Mouse (Mus musculus) limb, embryonic 11.5 days (tissue): ENCODE results near the gene Ushbp1. TPM values are rescaled to one million over a fixed set of nuclear protein-coding genes. Genes with fewer than 3 reads are reported as not detected.
"Not testable (repeated sequence)": the region's sequence is repeated elsewhere in the genome, so short reads cannot be mapped to it uniquely, and the experiment has no call there.

ENCODE experiments used
- ATAC-seq: fragments of 200-750 bp; cut with Nextera tagmentation; 2 replicates; pipeline ENCODE4 v1.8.0; 2017; ENCODE audit warnings: low read depth; ENCODE audit not compliant: insufficient number of reproducible peaks, low FRiP score, low TSS enrichment
- DNase-seq: peaks from one replicate; pipeline ENCODE4 v3.0.0-alpha.2; 2015; ENCODE audit warnings: low spot score
- H3K27ac ChIP-seq: fragments of 300-500 bp; sonication (generic); replicated peaks from 2 replicates; pipeline ENCODE4 v1.5.1; 2014; ENCODE audit warnings: low read depth, mild to moderate bottlenecking, low read length
- H3K27me3 ChIP-seq: fragments of 300-500 bp; sonication (generic); 2 replicates; pipeline ENCODE4 v1.6.1; 2014; ENCODE audit warnings: mild to moderate bottlenecking, low read length, mixed read lengths; ENCODE audit not compliant: control insufficient read depth, insufficient read depth
- H3K36me3 ChIP-seq: fragments of 300-500 bp; sonication (generic); 2 replicates; pipeline ENCODE4 v1.6.1; 2014; ENCODE audit warnings: mild to moderate bottlenecking, low read length, moderate library complexity, mixed read lengths; ENCODE audit not compliant: control insufficient read depth, insufficient read depth
- H3K4me1 ChIP-seq: fragments of 300-500 bp; sonication (generic); 2 replicates; pipeline ENCODE4 v1.6.1; 2014; ENCODE audit warnings: low read length, mixed read lengths; ENCODE audit not compliant: control insufficient read depth, insufficient read depth
- H3K4me2 ChIP-seq: fragments of 300-500 bp; sonication (generic); 2 replicates; pipeline ENCODE4 v1.6.1; 2014; ENCODE audit warnings: low read depth, mild to moderate bottlenecking, moderate library complexity; ENCODE audit not compliant: severe bottlenecking
- H3K4me3 ChIP-seq: fragments of 300-500 bp; sonication (generic); 2 replicates; pipeline ENCODE4 v1.5.1; 2014; ENCODE audit warnings: low read depth, low read length
- H3K9ac ChIP-seq: fragments of 300-500 bp; sonication (generic); 2 replicates; pipeline ENCODE4 v1.6.1; 2014; ENCODE audit warnings: mild to moderate bottlenecking, low read length
- H3K9me3 ChIP-seq: fragments of 300-500 bp; sonication (generic); 2 replicates; pipeline ENCODE4 v1.6.1; 2016; ENCODE audit warnings: low read length; ENCODE audit not compliant: control insufficient read depth
- whole genome bisulfite sequencing: fragments of 180-500 bp; shearing (Covaris S2); extraction: QIAGEN DNeasy Blood & Tissue Kit; methylation state at CpG from one replicate; pipeline ENCODE4 v1.1.7; 2014; 5-methylcytosine and 5-hydroxymethylcytosine counted together
- polyA plus RNA-seq: library from polyadenylated mRNA; unstranded; fragments of >200 nt; fragmentation: Nextera tagmentation; extraction: Ambion mirVana; gene quantifications from 2 replicates; pipeline ENCODE4 v1.2.1, GENCODE M21; 2014

Gene Ushbp1
- polyA plus RNA-seq, 1 experiment from 2014 or later: 3.4 TPM

GRCm38 (mm10) chr8:71358026-71358425 lies 37.6 kb downstream of the Ushbp1 start:
- Histone ChIP-seq H3K9ac (no peak overlapping the region), H3K27me3 (no peaks in the 10 kb centered on the region), H3K4me1 (no peaks in the 10 kb centered on the region), H3K9me3 (no peaks in the 10 kb centered on the region), H3K36me3 (peaks cover 17% of the 10 kb centered on the region), H3K27ac (no peak overlapping the region), H3K4me2 (no peak overlapping the region), H3K4me3 (no peak overlapping the region)
- no peak for ATAC-seq
- no peak for DNase-seq
- WGBS: 83% methylated on average over 3 of the region's 3 CpGs

DNA sequence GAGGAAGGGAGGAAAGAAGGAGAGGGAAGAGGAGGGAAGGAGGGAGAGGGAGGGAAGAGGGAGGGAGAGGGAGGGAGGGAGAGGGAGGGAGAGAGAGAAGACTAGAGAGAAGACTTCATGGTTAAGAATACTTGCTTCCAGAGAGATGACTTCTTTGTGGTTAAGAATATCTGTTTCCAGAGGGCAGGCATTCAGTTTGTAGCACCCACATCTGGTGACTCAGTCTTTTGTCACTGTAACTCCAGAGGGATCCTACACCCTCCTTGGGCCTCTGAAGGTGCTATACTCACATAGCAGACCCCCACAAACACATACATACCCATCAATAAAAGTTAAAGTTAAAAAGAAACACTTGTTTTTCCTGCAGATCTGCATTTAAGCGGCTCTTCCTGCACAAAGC lies 44.1 kb downstream of the Ushbp1 start:
- 93% methylated on average over 1 of the region's 1 CpGs for WGBS

GRCm38 (mm10) chr8:71351117-71351516 lies 44.5 kb downstream of the Ushbp1 start:
- Histone ChIP-seq H3K4me3 (no peak overlapping the region), H3K27ac (no peak overlapping the region), H3K4me2 (no peak overlapping the region), H3K27me3 (no peaks in the 10 kb centered on the region), H3K9me3 (no peaks in the 10 kb centered on the region), H3K36me3 (peaks cover 17% of the 10 kb centered on the region; the same call in 1 of the 2 replicates), H3K9ac (no peak overlapping the region), H3K4me1 (no peaks in the 10 kb centered on the region)
- ATAC-seq: no peak
- 90% methylated on average over 3 of the region's 3 CpGs for WGBS
- DNase-seq: no peak

More for the DNA sequence above, 44.1 kb downstream of the Ushbp1 start:
- H3K27ac ChIP-seq: no peak overlapping the region
- no peak overlapping the region for H3K4me2 ChIP-seq
- peaks cover 20% of the 10 kb centered on the region for H3K36me3 ChIP-seq
- ATAC-seq (no peak), DNase-seq (no peak)
- no peaks in the 10 kb centered on the region for H3K9me3 ChIP-seq
- H3K4me1 ChIP-seq: no peaks in the 10 kb centered on the region
- no peaks in the 10 kb centered on the region for H3K27me3 ChIP-seq
- no peak overlapping the region for H3K9ac ChIP-seq
- no peak overlapping the region for H3K4me3 ChIP-seq

GRCm38 (mm10) chr8:71346581-71346980 lies 49.0 kb downstream of the Ushbp1 start:
- Histone ChIP-seq H3K9me3 (no peaks in the 10 kb centered on the region), H3K9ac (no peak overlapping the region), H3K4me2 (no peak overlapping the region), H3K27me3 (no peaks in the 10 kb centered on the region), H3K27ac (no peak overlapping the region), H3K4me3 (no peak overlapping the region), H3K36me3 (peaks cover 15% of the 10 kb centered on the region; the same call in 1 of the 2 replicates), H3K4me1 (no peaks in the 10 kb centered on the region)
- WGBS: 69% methylated on average over 1 of the region's 1 CpGs
- ATAC-seq: no peak
- no peak for DNase-seq

- H3K4me1 ChIP-seq: no peaks in the 10 kb centered on the region
- H3K36me3 ChIP-seq: peaks cover 3% of the 10 kb centered on the region; the same call in 1 of the 2 replicates
- no peaks in the 10 kb centered on the region for H3K9me3 ChIP-seq
- H3K27me3 ChIP-seq: no peaks in the 10 kb centered on the region
- whole genome bisulfite sequencing: 79% methylated on average over 5 of the region's 5 CpGs
- DNase-seq: peak; percentile 64
- no peak overlapping the region for H3K4me3 ChIP-seq
- no peak for ATAC-seq
- no peak overlapping the region for H3K27ac ChIP-seq
- H3K9ac ChIP-seq: no peak overlapping the region
- no peak overlapping the region for H3K4me2 ChIP-seq
Observed at GRCm38 (mm10) chr8:71340625-71341024, 55.0 kb downstream of the Ushbp1 start.

DNA sequence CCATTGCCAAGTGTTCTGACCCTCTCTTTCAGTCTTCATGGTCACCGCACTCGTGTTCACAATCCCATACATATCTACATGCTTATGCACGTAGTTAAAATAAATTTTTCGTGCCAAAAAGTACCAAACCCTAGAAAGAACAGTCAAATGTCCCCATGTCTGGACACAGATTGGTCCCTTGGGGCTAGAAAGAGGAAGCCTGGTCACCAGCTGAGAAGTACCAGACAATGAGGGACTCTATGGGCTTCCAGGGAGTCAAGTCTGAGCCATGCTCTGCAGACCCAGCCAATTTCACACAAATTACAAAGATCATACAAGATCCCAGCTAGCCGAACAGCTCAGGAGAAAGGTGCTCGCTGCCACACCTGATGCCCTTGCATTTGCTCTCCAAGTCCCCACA lies 57.8 kb downstream of the Ushbp1 start:
- DNase-seq, H3K4me3 ChIP-seq, ATAC-seq, H3K4me1 ChIP-seq, H3K36me3 ChIP-seq, H3K27ac ChIP-seq, H3K9me3 ChIP-seq, H3K27me3 ChIP-seq, H3K4me2 ChIP-seq, H3K9ac ChIP-seq: not testable (repeated sequence)
- WGBS: 97% methylated on average over 6 of the region's 6 CpGs

Other genes with a start within 250 kb of the Ushbp1 start
- 23.0 and 25.3 TPM in 2 replicates for gene Myo9b, start 123.1 kb downstream of the Ushbp1 start, polyA plus RNA-seq
- gene Haus8, start 122.9 kb downstream of the Ushbp1 start, polyA plus RNA-seq: 66.8 and 70.3 TPM in 2 replicates
- 92.1 and 95.3 TPM in 2 replicates for gene Use1, start 29.0 kb downstream of the Ushbp1 start, polyA plus RNA-seq
- 2.7 and 3.1 TPM in 2 replicates for gene Ocel1, start 24.5 kb downstream of the Ushbp1 start, polyA plus RNA-seq
- 68.9 and 78.6 TPM in 2 replicates for gene Nr2f6, start 13.8 kb downstream of the Ushbp1 start, polyA plus RNA-seq
- 109 and 119 TPM in 2 replicates for gene Babam1, start 1.1 kb upstream of the Ushbp1 start, polyA plus RNA-seq
- 21.5 and 23.9 TPM in 2 replicates for gene Ankle1, start 10.2 kb upstream of the Ushbp1 start, polyA plus RNA-seq
- 38.7 and 43.4 TPM in 2 replicates for gene Abhd8, start 67.9 kb upstream of the Ushbp1 start, polyA plus RNA-seq
- 216 and 231 TPM in 2 replicates for gene Mrpl34, start 69.2 kb upstream of the Ushbp1 start, polyA plus RNA-seq
- 115 TPM in 2 replicates for gene Dda1, start 73.4 kb upstream of the Ushbp1 start, polyA plus RNA-seq
- 3.0 and 4.2 TPM in 2 replicates for gene Ano8, start 90.2 kb upstream of the Ushbp1 start, polyA plus RNA-seq
- 8.3 and 8.7 TPM in 2 replicates for gene Gtpbp3, start 92.3 kb upstream of the Ushbp1 start, polyA plus RNA-seq
- 57.9 and 58.2 TPM in 2 replicates for gene Plvap, start 116.0 kb upstream of the Ushbp1 start, polyA plus RNA-seq
- 0.30 and 0.71 TPM in 2 replicates for gene Ccdc194, start 129.9 kb upstream of the Ushbp1 start, polyA plus RNA-seq
- gene Bst2, start 141.7 kb upstream of the Ushbp1 start, polyA plus RNA-seq: 1.7 and 1.8 TPM in 2 replicates
- 66.5 and 74.2 TPM in 2 replicates for gene Mvb12a, start 147.1 kb upstream of the Ushbp1 start, polyA plus RNA-seq
- 0.27 TPM in 1 of 2 replicates, not detected in the other for gene Tmem221, start 163.1 kb upstream of the Ushbp1 start, polyA plus RNA-seq
- not detected in 2 replicates for gene Nxnl1, start 170.8 kb upstream of the Ushbp1 start, polyA plus RNA-seq
- 16.7 and 18.0 TPM in 2 replicates for gene Slc27a1, start 173.1 kb upstream of the Ushbp1 start, polyA plus RNA-seq
- 230 and 239 TPM in 2 replicates for gene Pgls, start 196.4 kb upstream of the Ushbp1 start, polyA plus RNA-seq
- gene Fam129c, start 201.8 kb upstream of the Ushbp1 start, polyA plus RNA-seq: 2.7 and 3.8 TPM in 2 replicates
- 46.6 and 49.8 TPM in 2 replicates for gene Colgalt1, start 215.2 kb upstream of the Ushbp1 start, polyA plus RNA-seq